Mouse (Mus musculus) 3T3-L1 (cell line): ENCODE data around the gene Clec11a.
"Not testable (repeated sequence)": the region's sequence is repeated elsewhere in the genome, so short reads cannot be mapped to it uniquely, and the experiment has no call there.

Experiments
- DNase-seq: peaks from one replicate; pipeline ENCODE4 v3.0.0-alpha.2; 2015; ENCODE audit warnings: low read depth, low spot score

Gene Clec11a

DNA sequence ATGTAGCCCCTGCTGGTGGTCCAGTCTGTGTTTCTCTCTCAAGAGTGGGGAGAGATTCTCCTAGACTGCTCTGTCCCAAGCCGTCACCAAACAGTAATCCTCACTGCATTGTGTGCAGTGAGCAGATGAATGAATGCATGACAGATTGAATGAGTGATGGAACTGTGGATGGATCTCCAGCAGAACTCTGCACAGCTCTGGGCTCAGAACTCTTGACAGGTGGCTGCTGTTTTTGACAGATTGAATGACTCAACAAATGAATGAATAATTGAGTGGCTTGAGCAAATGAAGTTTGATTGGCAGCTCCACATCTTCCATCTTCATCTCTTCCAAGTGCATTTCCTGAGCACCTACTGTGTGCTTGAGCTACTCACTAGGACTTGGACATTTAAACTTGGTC is 15.6 kb upstream of the Clec11a start:
- DNase-seq = no peak

DNA sequence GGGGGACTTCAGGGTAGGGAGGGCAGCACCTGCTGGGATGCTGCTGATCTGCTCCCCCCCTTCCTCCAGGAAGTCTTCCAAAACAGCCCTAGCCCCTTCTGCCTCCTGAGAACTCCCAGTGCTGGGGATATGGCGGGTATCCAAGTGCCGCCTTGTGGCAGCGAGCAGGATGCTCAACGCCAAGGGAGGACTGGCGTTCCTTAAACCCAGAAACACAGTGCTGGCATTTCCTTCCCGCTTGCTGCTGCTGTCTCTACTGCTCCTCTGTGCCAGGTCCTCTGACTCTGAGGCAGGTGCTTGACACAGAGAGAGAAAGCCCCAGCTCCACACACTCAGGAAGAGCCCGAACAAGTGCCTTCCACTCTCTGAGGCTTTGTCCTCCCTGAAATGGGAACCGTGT is 14.2 kb upstream of the Clec11a start:
- no peak for DNase-seq

DNA sequence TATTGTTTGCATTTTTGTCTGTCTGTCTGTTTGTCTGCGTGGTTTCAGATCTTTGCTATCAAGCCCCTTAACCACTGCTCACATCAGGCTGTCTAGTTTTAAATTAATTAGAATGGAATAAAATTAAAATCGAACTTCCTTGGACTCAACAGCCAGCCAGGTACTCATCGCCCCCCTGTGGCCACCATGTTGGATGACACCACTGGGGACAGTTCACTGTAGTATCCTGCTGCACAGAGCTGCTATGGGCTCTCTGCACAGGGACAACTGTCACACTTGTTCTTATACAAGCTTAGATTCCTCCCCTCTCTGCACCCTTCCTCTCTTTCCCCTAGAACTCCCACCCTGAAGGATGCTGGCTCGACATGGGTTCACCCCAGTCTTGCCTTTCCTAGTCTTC is 11.2 kb upstream of the Clec11a start:
- peak; percentile 16 for DNase-seq

DNA sequence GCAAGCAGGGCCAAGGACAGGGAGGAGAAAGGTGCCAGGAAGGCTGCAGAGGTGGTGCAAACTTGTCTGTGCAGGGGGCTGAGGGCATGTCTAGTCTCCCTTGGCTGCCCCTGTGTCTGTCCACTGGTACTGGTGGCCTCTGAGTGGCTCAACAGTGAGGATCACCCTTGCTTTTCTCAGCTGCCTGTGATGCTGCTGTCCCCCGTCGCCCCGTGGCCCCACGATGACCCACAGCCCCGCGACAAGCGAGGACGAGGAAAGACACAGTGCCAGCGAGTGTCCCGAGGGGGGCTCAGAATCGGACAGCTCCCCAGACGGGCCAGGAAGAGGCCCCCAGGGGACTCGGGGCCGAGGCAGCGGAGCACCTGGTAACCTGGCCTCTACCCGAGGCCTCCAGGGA is 5.8 kb upstream of the Clec11a start:
- DNase-seq = no peak

DNA sequence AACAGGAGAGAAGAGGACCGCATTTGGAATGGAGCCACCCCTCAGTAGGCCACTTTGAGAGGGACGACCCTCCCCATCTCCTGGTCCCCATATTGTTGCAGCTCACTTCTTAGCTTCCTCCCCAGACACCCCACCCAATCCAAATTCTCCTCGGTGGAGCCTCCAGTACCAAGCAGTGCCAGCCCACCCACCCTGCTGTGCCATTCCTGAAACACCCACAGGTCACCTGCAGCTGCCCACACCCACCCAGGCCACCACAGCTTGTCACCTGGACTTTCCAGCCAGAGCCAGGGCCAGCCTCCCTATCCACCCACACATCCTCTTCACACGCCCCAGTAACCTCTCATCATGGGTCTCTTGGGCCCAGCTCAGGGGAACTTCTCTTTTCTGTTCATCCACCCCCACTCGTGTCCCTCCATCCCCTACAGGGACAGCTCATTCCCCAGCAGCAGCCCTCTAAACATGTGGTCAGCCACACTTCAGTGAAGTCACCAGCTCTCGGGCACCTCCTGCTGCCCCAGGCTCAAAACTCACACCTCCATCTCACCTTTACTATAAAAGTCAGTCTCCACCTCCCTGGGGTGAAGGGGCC is 5.1 kb upstream of the Clec11a start:
- no peak for DNase-seq

GRCm38 (mm10) chr7:44310878-44311712 is 4.4 kb upstream of the Clec11a start:
- no peak for DNase-seq

DNA sequence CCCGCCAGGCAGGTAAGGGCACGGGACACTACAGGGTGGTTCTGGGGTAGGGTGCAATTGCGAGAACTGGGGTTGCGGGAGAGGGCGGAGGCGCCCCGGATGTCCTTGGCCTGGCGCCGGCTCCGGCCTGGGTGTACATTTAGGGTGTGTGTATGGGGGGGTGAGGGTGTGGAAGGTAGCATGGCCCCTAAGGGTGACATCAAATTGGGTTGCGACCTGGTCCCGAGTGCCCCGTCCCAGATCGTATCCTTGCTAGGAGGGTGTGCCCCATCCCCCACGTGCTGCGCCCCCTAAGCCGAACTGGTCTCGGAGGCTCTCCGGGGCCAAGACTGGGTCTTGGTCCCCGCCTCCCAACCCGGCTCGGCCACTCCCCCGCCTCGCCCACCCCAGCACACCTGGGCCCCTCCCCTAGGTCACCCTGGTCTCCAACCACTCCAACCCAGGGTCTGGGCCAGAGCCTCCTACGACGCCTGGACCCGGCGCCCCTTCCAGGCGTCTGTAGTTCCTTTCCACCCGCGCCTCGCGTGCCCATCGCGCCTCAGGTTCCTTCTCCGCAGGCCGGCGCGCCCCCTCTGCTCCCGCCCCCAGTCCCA is 3.7 kb upstream of the Clec11a start:
- DNase-seq = no peak

- no peak for DNase-seq
Measured at GRCm38 (mm10) chr7:44309475-44310284, 3.0 kb upstream of the Clec11a start, which contains the start of gene Shank1. TSS of gene Shank1 (plus strand) at chr7:44310253.

DNA sequence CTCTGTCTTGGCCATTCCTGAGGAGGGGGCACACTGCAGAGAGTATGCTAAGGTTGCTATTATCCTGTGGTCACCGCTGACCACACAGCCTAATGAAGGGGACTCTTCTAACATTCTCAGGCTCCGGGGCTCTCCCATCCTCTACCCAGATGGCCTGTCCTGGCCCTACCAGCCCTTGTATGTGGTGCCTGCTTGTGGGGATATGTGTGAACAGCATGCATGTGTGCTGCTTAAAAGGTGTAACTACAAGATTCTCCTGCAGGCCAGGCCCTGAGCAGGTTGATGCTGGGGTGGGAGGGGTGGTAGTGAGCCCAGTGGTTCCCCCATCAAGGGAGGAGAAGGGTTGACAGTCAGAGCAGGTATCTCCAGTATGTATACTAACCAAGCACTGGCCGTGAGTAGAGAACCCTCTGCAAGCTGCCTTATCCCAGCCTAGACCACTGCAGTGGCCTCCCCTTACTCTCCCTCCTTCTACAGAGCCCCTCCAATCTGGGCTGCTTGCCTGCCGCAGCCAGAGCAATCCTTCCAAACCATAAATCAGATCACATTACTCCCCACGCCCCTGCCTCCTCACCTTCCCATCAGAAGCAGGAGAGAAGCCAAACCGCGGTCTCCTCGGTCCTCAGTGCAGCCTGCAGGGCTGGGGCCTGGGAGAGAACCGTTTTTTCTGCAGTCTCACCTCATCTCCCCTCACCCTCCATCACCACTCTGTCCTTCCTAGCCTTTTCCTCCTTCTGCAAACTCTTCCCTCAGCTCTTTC is 739 bp upstream of the Clec11a start:
- peak; percentile 24 for DNase-seq

DNA sequence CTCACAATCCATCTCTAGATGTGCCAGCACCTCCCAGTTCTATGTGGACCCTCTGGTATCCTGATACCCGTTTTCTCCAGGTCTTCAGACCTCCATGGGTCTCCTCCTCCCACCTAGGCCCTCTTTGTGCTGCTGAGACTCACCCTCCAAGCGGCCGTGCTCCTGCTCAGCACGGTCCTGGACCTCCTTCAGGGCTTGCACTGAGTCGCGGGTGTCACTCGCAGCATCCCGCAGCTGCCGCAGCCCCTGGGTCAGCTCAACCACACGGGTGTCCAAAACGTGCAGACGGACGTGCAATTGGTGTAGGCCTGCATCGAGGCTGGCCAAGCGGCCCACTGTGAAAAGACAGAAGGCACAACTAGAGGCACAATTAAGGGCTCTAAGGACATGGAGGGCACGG is 1.0 kb downstream of the Clec11a start:
- no peak for DNase-seq

- DNase-seq = peak; percentile 99
Measured at GRCm38 (mm10) chr7:44304775-44305641, 1.7 kb downstream of the Clec11a start.

- no peak for DNase-seq
Measured at GRCm38 (mm10) chr7:44304463-44304774, 2.3 kb downstream of the Clec11a start.

DNA sequence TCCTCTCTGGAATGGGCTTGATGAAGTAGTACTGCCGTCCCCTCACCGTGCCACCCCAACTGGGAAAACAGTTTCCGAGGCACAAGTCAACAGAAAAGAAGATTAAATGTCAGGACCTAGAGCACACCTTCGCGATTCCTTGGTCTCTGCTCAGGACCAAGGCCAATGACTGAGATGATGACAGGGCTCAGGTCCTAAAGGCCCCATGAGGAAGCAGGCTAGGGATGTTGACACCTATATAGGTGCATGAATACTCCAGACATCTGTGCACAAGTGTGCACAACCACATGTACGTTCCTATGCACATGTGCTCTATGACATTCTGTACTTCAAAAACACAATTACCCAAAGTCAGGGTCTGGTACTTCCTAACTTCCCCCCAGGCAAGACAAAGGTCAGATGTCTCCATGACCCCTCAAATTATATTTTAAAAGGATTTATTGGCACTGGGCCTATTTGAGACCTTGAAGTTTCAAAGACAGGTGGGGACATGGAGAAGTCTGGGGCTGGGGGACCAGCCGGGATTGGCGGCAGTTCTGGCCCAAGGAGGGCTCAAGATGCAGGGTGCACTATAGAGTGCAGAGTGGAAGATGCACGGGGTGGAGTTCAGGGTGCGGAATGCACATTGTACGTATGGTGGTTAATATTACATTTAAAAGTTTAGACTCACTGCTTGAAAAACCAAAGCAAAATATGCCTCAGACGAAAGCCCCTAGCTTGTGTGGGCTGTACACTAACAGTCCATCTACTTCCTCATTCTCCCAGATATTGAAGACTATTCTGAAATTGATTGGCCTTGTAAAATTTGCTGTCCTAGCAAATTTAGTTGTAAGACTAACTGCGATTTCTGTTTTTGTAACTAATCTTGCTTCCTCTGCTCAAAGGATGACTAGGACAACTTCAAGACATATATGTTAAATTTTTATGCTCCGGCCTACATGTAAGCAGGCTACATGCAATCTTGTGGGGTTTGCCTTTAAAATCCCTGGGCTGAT is 3.1 kb downstream of the Clec11a start:
- no peak for DNase-seq

DNA sequence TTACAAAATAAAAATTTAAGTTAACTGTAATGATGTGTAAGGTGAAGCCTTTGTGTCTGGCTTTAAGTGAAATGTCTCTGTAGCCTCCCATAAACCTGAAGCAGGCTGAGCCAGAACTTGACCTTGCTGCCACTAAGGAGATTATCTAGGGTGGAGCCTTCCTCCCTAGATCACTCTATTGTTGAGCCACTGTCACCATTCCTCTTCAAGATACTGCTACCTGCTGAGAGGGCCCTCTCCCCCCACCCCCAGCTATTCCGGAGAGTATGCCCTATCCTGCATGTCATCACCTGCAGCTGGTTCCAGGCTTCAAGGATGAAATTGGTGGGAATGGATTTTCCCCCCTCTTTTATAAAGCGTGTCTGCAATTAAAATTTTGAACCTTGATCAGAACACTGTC is 9.2 kb downstream of the Clec11a start:
- DNase-seq = not testable (repeated sequence)

DNA sequence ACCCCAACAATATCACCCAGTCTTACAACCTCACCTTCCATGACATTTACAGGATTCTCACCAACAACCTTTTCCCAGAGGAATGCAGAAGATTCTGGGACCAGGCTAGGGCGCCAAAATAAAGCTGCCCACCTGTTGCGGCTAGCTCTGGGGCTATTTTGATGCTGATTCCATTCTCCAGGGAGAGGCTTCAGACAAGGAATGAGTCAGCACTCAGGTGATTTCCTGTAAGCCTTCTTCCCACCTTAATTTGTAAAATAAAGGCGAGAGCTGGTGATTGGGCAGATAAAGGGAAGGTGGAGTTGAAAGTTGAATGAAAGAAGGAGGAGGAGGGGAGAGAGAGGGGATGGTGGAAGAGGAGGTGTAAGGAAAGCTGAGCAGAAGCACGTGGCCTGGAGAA is 15.3 kb downstream of the Clec11a start:
- no peak for DNase-seq

DNA sequence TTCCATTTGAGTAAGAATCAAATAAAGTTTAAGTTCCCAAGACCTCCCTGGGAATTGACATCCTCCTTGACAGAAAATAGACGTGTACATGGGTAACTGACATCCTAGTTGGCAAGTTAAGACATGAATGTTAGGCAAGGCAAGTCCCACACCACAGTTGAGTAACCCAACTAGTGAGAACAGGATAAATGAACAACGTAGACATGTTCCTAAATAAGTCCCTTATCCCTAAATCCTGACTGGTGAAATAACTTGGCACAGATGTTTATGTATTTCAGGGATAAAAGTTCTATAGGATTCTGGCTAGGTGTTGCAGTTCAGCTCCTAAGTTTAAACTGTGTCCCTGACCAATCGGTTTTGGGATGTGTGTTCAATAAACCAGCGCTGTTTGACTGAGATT is 15.7 kb downstream of the Clec11a start:
- DNase-seq = no peak

GRCm38 (mm10) chr7:44287760-44288159 is 18.9 kb downstream of the Clec11a start:
- no peak for DNase-seq

DNA sequence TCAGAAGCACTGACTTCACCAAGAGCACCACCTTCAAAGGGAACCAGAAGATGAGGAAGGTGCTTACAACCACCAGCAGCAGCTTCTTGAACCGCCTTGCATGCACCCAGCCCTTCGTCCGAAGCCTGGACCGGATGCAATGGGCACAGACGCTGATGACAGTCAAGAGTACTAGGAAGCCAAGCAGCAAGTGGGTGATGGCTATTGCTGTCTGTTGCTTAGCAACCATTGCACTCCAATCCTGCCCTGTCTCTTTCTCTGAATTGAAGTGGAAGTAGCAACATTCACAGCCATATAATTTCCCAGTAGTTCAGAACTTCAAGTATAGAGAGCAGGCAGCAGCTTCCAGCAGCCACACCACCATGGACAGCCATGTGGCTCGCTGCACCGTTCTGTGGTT is 25.1 kb downstream of the Clec11a start:
- DNase-seq = no peak

GRCm38 (mm10) chr7:44280959-44281358 is 25.7 kb downstream of the Clec11a start:
- no peak for DNase-seq
